Mouse (Mus musculus) erythroblast, embryonic 14.5 days (primary cell): ENCODE results near the gene Arfgap3.

ENCODE experiments used
- GATA1 ChIP-seq: IDR thresholded peaks from 2 replicates; pipeline ENCODE4 v1.6.1; 2012; ENCODE audit warnings: low read length, inconsistent platforms, mixed read lengths
- TAL1 ChIP-seq: IDR thresholded peaks from 3 replicates; pipeline ENCODE4 v1.6.1; 2012; ENCODE audit warnings: low read length, inconsistent platforms, mixed read lengths

- no peak for TF ChIP-seq GATA1
- TF ChIP-seq TAL1 = no peak
Measured at GRCm38 (mm10) chr15:83273017-83273416, 77.0 kb downstream of the Arfgap3 start.
